Mouse (Mus musculus): Measurements from ENCODE around the gene Usp44.

- TF ChIP-seq CTCF (IDR thresholded peaks at IDR 0.05; ENCODE audit: borderline replicate concordance, control insufficient read depth, extremely low read depth, insufficient read depth, low read length, poor library complexity), result no peak
- no peak for TF ChIP-seq POLR2A (IDR thresholded peaks at IDR 0.05; ENCODE audit: control insufficient read depth, extremely low read depth, insufficient read depth, low read length, poor library complexity)
These were observed 65.8 kb downstream of the Usp44 start, which contains the start of gene Metap2 for GRCm38 (mm10) chr10:93897043-93897646.

Data from thymus, adult 2 months (tissue).